Mouse (Mus musculus): Measurements from ENCODE around the gene Slc6a6. TPM values are rescaled to one million over a fixed set of nuclear protein-coding genes. Genes with fewer than 3 reads are reported as not detected.

Slc6a6 gene
- total RNA-seq, 2 experiments from 2014 or later: 21.3 to 34.0 TPM

- ATAC-seq (replicated peaks; ENCODE audit: low FRiP score, low TSS enrichment, poor library complexity, severe bottlenecking): no peak
These were observed 16.7 kb upstream of the Slc6a6 start for GRCm38 (mm10) chr6:91667141-91667540.

- no peak for ATAC-seq (replicated peaks; ENCODE audit: low FRiP score, low TSS enrichment, poor library complexity, severe bottlenecking)
These were observed 15.6 kb upstream of the Slc6a6 start for GRCm38 (mm10) chr6:91668276-91668675.

- no peak for ATAC-seq (replicated peaks; ENCODE audit: low FRiP score, low TSS enrichment, poor library complexity, severe bottlenecking)
These were observed 14.6 kb upstream of the Slc6a6 start for GRCm38 (mm10) chr6:91669270-91669669.

DNA sequence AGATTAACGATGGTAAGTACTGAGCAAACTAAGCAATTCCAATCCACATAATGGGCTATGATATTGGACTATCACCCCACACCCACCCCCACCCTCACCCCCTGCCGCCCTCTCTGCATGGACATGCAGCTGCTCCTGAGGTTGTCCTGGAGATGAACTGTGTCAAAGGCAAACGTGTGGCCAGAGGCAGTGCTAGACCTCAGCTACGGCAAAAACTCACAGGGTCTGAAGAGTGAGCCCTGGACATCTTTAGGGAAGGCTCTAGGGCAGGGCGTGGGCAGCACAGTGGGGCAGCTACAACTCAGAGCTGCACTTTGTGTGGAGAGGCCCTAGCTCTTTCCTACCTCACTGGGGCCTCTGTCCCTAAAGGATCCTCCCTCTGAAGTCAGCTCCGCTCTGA is 13.6 kb upstream of the Slc6a6 start:
- no peak for ATAC-seq (replicated peaks; ENCODE audit: low FRiP score, low TSS enrichment, poor library complexity, severe bottlenecking)

- ATAC-seq (replicated peaks; ENCODE audit: low FRiP score, low TSS enrichment, poor library complexity, severe bottlenecking): no peak
These were observed 9.0 kb upstream of the Slc6a6 start for GRCm38 (mm10) chr6:91674757-91675350.

GRCm38 (mm10) chr6:91678506-91679094 is 5.3 kb upstream of the Slc6a6 start:
- ATAC-seq (replicated peaks; ENCODE audit: low FRiP score, low TSS enrichment, poor library complexity, severe bottlenecking): peak; percentile 83

- peak; percentile 52 for ATAC-seq (replicated peaks; ENCODE audit: low FRiP score, low TSS enrichment, poor library complexity, severe bottlenecking)
These were observed 4.7 kb upstream of the Slc6a6 start for GRCm38 (mm10) chr6:91679095-91679577.

GRCm38 (mm10) chr6:91679716-91680115 is 4.1 kb upstream of the Slc6a6 start:
- no peak for ATAC-seq (replicated peaks; ENCODE audit: low FRiP score, low TSS enrichment, poor library complexity, severe bottlenecking)

DNA sequence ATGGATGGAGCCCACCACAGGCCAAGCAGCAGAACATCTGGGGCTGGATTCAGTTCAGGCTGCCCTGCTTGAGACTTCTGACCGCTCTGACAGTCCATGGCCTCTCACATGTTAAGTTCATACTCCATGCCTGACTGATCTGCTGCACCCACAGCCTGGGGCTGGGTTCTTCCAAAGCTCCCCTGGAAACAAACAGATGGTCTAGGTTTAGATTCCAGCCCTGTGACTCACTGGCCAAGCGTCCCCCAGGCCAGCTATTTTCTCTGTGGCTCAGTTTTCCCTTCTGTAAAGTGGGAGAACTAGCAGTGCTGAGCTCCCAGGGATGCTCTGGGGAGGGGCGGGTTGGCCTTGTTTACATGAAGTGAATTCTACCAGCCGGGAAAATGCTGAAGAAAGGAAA is 2.0 kb upstream of the Slc6a6 start:
- ATAC-seq (replicated peaks; ENCODE audit: low FRiP score, low TSS enrichment, poor library complexity, severe bottlenecking): no peak

DNA sequence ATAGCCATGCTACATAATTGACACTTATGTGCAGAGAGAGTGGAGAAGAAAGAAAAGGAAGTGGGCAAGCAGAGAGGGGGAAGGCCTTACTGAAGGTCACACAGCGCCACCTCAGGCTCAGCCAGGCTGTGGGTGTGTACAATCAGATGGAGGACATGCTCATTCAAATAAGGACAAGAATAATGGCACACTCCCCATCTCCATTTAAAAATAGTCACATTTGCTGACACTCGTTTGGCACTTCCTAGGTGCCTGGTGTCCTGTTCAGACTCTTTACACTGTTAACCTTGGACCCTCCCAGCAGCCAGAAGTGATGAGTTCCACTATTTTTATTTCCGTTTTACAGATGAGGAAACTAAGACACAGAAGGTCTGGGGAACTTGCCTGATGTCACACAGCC is 732 bp upstream of the Slc6a6 start:
- ATAC-seq (replicated peaks; ENCODE audit: low FRiP score, low TSS enrichment, poor library complexity, severe bottlenecking): 0 out of 2 replicates have a peak, but pooled peaks have one; percentile 28

DNA sequence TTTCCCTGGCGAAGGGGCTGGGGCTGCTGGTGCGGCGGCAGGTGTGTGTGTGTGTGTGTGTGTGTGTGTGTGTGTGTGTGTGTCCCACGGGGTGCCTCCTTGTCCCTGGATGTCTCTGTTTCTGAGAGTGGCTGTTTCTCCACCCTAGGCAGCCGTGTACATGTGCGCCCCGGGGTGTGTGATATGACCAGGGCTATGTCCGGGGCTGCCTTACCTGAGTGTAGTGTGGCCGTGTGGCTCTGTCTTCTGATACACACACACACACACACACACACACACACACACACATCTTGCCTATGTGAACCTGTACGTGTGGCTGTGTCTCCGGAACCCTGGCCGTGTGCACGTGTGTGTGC is 599 bp downstream of the Slc6a6 start:
- 0 out of 2 replicates have a peak, but pooled peaks have one; percentile 9 for ATAC-seq (replicated peaks; ENCODE audit: low FRiP score, low TSS enrichment, poor library complexity, severe bottlenecking)

GRCm38 (mm10) chr6:91684831-91685532 is 1.1 kb downstream of the Slc6a6 start:
- ATAC-seq (replicated peaks; ENCODE audit: low FRiP score, low TSS enrichment, poor library complexity, severe bottlenecking): peak; percentile 24

DNA sequence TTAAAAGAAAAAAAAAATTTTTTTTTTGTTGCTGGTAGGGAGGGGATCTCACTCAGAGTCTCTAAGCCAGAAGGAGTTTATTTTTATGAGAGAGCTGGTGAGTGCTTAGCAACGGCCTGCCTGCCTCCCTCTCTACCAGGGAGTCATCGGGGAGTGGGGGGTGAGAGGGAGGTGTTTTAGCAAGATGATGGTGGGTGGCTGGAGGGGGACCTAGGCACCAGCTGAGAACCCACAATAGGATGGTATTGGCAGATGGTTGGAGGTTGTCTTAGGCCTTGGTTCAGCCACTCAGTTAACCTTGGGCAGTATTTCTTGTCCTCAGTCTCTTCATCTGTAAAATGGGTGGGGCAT is 1.7 kb downstream of the Slc6a6 start:
- no peak for ATAC-seq (replicated peaks; ENCODE audit: low FRiP score, low TSS enrichment, poor library complexity, severe bottlenecking)

- no peak for ATAC-seq (replicated peaks; ENCODE audit: low FRiP score, low TSS enrichment, poor library complexity, severe bottlenecking)
These were observed 2.0 kb downstream of the Slc6a6 start for GRCm38 (mm10) chr6:91685896-91686295.

DNA sequence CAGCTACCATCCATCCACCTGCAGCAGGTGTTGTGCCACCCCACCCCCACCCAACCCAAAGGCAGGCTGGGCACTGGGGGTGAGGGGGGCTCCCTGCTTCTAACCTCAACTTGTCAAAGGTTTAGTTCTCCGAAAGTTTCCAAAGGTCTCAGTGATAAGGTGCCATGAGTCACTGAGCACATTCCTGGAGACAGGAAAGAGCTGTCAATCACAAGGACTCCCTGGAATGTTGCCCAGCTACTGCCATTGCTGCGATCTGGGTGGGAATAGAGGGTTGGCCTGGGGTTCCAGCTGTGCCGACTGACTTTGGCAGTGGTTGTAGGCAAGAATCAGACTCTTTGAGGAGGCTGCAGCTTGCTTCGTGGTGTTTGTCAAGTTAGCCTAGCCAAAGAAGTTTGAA is 2.7 kb downstream of the Slc6a6 start:
- ATAC-seq (replicated peaks; ENCODE audit: low FRiP score, low TSS enrichment, poor library complexity, severe bottlenecking): no peak

GRCm38 (mm10) chr6:91688021-91688420 is 4.2 kb downstream of the Slc6a6 start:
- ATAC-seq (replicated peaks; ENCODE audit: low FRiP score, low TSS enrichment, poor library complexity, severe bottlenecking): no peak

DNA sequence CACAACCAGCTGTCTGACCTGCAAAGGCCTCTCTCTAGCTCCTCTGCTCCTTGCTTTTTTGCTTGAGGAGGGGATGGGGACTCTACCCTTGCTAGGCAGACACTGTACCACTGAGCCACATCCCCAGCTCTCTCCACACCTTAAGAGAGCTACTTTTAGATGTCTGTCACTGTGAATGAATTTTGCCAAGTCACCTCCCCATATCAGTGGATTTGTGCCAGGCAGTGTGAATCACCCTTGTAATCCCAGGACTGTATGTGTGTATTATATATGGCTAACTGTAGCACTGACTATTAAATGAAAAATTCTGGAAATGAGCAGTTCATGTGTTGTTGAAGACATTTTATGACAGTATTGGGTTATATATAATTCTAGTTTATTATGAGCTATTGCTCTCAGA is 5.4 kb downstream of the Slc6a6 start:
- peak; percentile 59 for ATAC-seq (replicated peaks; ENCODE audit: low FRiP score, low TSS enrichment, poor library complexity, severe bottlenecking)

DNA sequence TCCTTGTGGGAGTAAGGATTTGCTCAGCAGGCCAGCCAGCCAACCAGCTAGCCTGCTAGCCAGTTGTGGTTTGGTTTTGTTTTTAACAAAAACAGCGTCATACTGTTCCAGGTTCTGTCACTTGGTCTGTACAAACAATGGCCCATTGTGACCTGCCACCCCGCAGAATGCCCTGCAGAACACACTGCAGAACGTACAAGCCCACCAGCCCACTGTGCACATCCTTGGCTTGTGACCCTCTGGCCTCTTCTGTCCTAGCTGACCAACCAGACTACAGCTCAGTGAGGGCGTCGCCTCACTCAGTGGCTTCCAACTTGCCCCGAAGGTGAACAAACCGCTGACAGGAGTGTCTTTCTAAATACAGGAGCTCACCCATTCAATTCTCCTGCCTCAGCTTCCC is 6.4 kb downstream of the Slc6a6 start:
- no peak for ATAC-seq (replicated peaks; ENCODE audit: low FRiP score, low TSS enrichment, poor library complexity, severe bottlenecking)

GRCm38 (mm10) chr6:91690646-91691045 is 6.8 kb downstream of the Slc6a6 start:
- no peak for ATAC-seq (replicated peaks; ENCODE audit: low FRiP score, low TSS enrichment, poor library complexity, severe bottlenecking)

DNA sequence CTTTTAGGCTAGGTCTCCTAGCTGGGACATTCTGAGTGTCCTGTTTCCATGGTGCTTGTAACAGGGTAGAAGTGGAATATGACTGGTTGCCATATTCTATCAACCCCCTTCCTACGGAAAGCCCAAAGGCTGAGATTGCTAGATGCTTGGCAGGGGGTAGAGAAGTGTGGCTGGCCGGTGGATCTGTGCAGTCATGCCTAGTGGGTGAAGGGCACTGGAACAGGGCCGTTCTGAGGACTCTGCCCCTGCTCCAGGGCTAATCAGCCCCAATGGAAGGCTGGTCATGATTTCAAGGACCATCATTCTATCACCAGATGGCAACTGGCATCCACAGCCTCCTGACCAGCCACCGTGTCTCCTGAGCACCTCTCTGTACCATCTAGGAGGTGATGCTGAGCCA is 7.7 kb downstream of the Slc6a6 start:
- ATAC-seq (replicated peaks; ENCODE audit: low FRiP score, low TSS enrichment, poor library complexity, severe bottlenecking): no peak

DNA sequence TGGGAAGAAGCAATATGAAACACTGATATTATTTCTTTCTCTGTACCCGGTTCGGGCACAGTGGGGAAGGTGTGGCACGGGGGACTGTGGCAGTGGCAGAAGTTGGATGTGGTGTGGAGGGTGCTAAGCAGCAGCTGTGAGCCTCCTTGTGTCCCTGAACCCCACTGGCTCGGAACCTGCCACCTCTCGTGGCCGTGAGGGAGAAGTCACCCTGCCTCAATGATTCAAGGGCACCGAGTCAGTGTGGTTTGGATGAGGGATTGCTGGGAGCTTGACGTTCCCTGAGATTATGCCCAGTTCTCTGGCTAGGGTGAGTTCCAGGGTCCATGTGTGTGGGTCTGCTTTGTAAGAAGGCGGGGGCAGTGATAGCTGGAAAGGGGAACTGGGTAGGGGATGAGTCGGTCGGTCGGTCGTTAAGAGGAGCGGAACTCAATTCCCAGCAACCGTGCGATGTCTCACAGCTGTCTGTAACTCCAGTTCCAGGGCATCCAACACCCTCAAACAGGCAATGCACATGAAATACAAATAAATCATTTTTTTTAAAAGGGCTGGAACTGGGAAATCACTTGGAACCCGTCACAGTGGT is 9.5 kb downstream of the Slc6a6 start:
- ATAC-seq (replicated peaks; ENCODE audit: low FRiP score, low TSS enrichment, poor library complexity, severe bottlenecking): no peak
